Mouse (Mus musculus): ENCODE data around the gene Olfr493. TPM values are rescaled to one million over a fixed set of nuclear protein-coding genes. Genes with fewer than 3 reads are reported as not detected.

Gene Olfr493
- polyA plus RNA-seq (2014; fragmentation: Nextera tagmentation; extraction: Ambion mirVana) = not detected in 2 replicates

GRCm38 (mm10) chr7:108346879-108347278, at the start of gene Olfr493:
TSS of gene Olfr493 (minus strand) at chr7:108346979.
- ATAC-seq (ENCODE audit: low FRiP score) = no peak
- no peak within 1 kb of the TSS for H3K27ac ChIP-seq (ENCODE audit: low read depth, low read length)
- H3K9ac ChIP-seq (ENCODE audit: low read length) = no peak within 1 kb of the TSS
- no peaks in the 10 kb centered on the region for H3K36me3 ChIP-seq (ENCODE audit: control insufficient read depth, insufficient read depth, low read length)
- H3K4me2 ChIP-seq = no peak within 1 kb of the TSS
- no peaks in the 10 kb centered on the region for H3K27me3 ChIP-seq (ENCODE audit: control insufficient read depth, insufficient read depth, low read length)
- DNase-seq (ENCODE audit: low spot score, missing footprints) = no peak
- WGBS = 77% methylated on average over 1 of the region's 1 CpGs
- no peaks in the 10 kb centered on the region for H3K4me1 ChIP-seq (ENCODE audit: control insufficient read depth, insufficient read depth, low read length)
- H3K4me3 ChIP-seq (ENCODE audit: low read depth, low read length) = no peak within 1 kb of the TSS
- no peaks in the 10 kb centered on the region for H3K9me3 ChIP-seq (ENCODE audit: control insufficient read depth, low read length)

GRCm38 (mm10) chr7:108392867-108393266, 46.1 kb upstream of the Olfr493 start, which contains the start of gene Olfr495:
TSS of gene Olfr495 (plus strand) at chr7:108393167.
- 71% methylated on average over 1 of the region's 1 CpGs for WGBS
- no peaks in the 10 kb centered on the region for H3K36me3 ChIP-seq (ENCODE audit: control insufficient read depth, insufficient read depth, low read length)
- DNase-seq (ENCODE audit: low spot score, missing footprints) (no peak), ATAC-seq (ENCODE audit: low FRiP score) (no peak)
- H3K4me2 ChIP-seq = no peak within 1 kb of the TSS
- H3K9me3 ChIP-seq (ENCODE audit: control insufficient read depth, low read length) = no peaks in the 10 kb centered on the region
- H3K27ac ChIP-seq (ENCODE audit: low read depth, low read length) = no peak within 1 kb of the TSS
- no peak within 1 kb of the TSS for H3K9ac ChIP-seq (ENCODE audit: low read length)
- no peaks in the 10 kb centered on the region for H3K4me1 ChIP-seq (ENCODE audit: control insufficient read depth, insufficient read depth, low read length)
- H3K4me3 ChIP-seq (ENCODE audit: low read depth, low read length) = no peak within 1 kb of the TSS
- no peaks in the 10 kb centered on the region for H3K27me3 ChIP-seq (ENCODE audit: control insufficient read depth, insufficient read depth, low read length)

DNA sequence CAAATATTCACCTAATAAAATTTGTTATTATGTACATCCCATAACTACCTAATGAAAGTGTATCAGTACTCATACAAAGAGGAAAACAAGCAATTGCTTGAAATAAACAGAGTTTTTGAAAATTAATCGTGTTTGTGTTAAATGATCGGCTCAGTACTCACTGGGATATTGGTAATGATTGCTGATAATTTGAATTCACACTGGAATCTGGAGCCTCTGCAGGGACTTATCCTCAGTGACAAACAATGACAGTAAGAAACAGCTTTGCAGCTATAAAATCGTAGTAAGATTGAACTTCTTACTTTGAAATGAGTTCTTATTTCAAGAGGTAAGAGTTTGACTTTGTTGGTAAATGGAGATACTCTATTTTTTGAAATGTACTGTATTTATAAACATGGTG, 18.3 kb upstream of the Olfr493 start, which contains the start of gene Olfr494:
Olfr494 (plus strand) TSS at position 301 of the 400 bp plus-strand sequence.
- no peaks in the 10 kb centered on the region for H3K36me3 ChIP-seq (ENCODE audit: control insufficient read depth, insufficient read depth, low read length)
- no peak within 1 kb of the TSS for H3K27ac ChIP-seq (ENCODE audit: low read depth, low read length)
- H3K4me3 ChIP-seq (ENCODE audit: low read depth, low read length) = no peak within 1 kb of the TSS
- DNase-seq (ENCODE audit: low spot score, missing footprints) = no peak
- H3K9me3 ChIP-seq (ENCODE audit: control insufficient read depth, low read length) = no peaks in the 10 kb centered on the region
- no peaks in the 10 kb centered on the region for H3K27me3 ChIP-seq (ENCODE audit: control insufficient read depth, insufficient read depth, low read length)
- H3K4me1 ChIP-seq (ENCODE audit: control insufficient read depth, insufficient read depth, low read length) = no peaks in the 10 kb centered on the region
- no peak within 1 kb of the TSS for H3K4me2 ChIP-seq
- WGBS = 79% methylated on average over 3 of the region's 3 CpGs
- no peak within 1 kb of the TSS for H3K9ac ChIP-seq (ENCODE audit: low read length)
- no peak for ATAC-seq (ENCODE audit: low FRiP score)

GRCm38 (mm10) chr7:108323574-108323973, 23.2 kb downstream of the Olfr493 start, which contains the start of gene Olfr492:
TSS of gene Olfr492 (minus strand) at chr7:108323674.
- ATAC-seq (ENCODE audit: low FRiP score) (no peak), DNase-seq (ENCODE audit: low spot score, missing footprints) (no peak)
- Histone ChIP-seq H3K4me1 (ENCODE audit: control insufficient read depth, insufficient read depth, low read length) (no peaks in the 10 kb centered on the region), H3K27ac (ENCODE audit: low read depth, low read length) (no peak within 1 kb of the TSS), H3K4me3 (ENCODE audit: low read depth, low read length) (no peak within 1 kb of the TSS), H3K9me3 (ENCODE audit: control insufficient read depth, low read length) (no peaks in the 10 kb centered on the region), H3K27me3 (ENCODE audit: control insufficient read depth, insufficient read depth, low read length) (no peaks in the 10 kb centered on the region), H3K4me2 (no peak within 1 kb of the TSS), H3K9ac (ENCODE audit: low read length) (no peak within 1 kb of the TSS), H3K36me3 (ENCODE audit: control insufficient read depth, insufficient read depth, low read length) (no peaks in the 10 kb centered on the region)
- 90% methylated on average over 2 of the region's 2 CpGs for WGBS

DNA sequence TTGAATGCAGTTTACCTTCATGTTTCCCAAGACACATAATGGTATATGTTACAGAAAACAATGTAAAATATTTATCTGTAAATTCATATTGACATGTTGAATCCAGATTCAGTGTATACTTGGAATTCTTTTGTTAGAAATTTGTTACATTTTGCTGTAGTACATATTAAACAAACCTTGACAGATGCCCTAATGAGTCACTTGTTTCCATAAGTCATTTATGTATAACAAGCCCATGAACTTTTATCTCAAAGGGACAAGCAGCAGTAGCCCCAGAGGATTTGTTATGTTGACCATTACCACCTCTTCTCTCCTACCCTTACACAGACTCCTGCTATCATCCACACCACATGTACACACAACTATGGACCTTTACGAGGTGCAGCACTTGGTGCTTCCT, 33.6 kb downstream of the Olfr493 start, which contains the start of gene Olfr491:
Olfr491 (plus strand) TSS at position 301 of the 400 bp plus-strand sequence.
- H3K9me3 ChIP-seq (ENCODE audit: control insufficient read depth, low read length) = no peaks in the 10 kb centered on the region
- DNase-seq (ENCODE audit: low spot score, missing footprints) = no peak
- no peak within 1 kb of the TSS for H3K27ac ChIP-seq (ENCODE audit: low read depth, low read length)
- 68% methylated on average over 1 of the region's 1 CpGs for WGBS
- H3K4me3 ChIP-seq (ENCODE audit: low read depth, low read length) = no peak within 1 kb of the TSS
- H3K9ac ChIP-seq (ENCODE audit: low read length) = no peak within 1 kb of the TSS
- no peaks in the 10 kb centered on the region for H3K4me1 ChIP-seq (ENCODE audit: control insufficient read depth, insufficient read depth, low read length)
- no peaks in the 10 kb centered on the region for H3K27me3 ChIP-seq (ENCODE audit: control insufficient read depth, insufficient read depth, low read length)
- no peaks in the 10 kb centered on the region for H3K36me3 ChIP-seq (ENCODE audit: control insufficient read depth, insufficient read depth, low read length)
- H3K4me2 ChIP-seq = no peak within 1 kb of the TSS
- ATAC-seq (ENCODE audit: low FRiP score) = no peak

Other genes starting within 250 kb of the Olfr493 start
- not detected in 2 replicates for gene Olfr482, start 249.4 kb downstream of the Olfr493 start, polyA plus RNA-seq (2014; fragmentation: Nextera tagmentation; extraction: Ambion mirVana)
- not detected in 2 replicates for gene Olfr483, start 246.1 kb downstream of the Olfr493 start, polyA plus RNA-seq (2014; fragmentation: Nextera tagmentation; extraction: Ambion mirVana)
- not detected in 2 replicates for gene Olfr484, start 219.5 kb downstream of the Olfr493 start, polyA plus RNA-seq (2014; fragmentation: Nextera tagmentation; extraction: Ambion mirVana)
- gene Olfr485, start 187.1 kb downstream of the Olfr493 start, polyA plus RNA-seq (2014; fragmentation: Nextera tagmentation; extraction: Ambion mirVana) = not detected in 2 replicates
- gene Olfr486, start 174.2 kb downstream of the Olfr493 start, polyA plus RNA-seq (2014; fragmentation: Nextera tagmentation; extraction: Ambion mirVana) = not detected in 2 replicates
- not detected in 2 replicates for gene Olfr487, start 132.3 kb downstream of the Olfr493 start, polyA plus RNA-seq (2014; fragmentation: Nextera tagmentation; extraction: Ambion mirVana)
- not detected in 2 replicates for gene Olfr488, start 88.6 kb downstream of the Olfr493 start, polyA plus RNA-seq (2014; fragmentation: Nextera tagmentation; extraction: Ambion mirVana)
- not detected in 2 replicates for gene Olfr490, start 58.0 kb downstream of the Olfr493 start, polyA plus RNA-seq (2014; fragmentation: Nextera tagmentation; extraction: Ambion mirVana)
- gene Olfr491, start 33.5 kb downstream of the Olfr493 start, polyA plus RNA-seq (2014; fragmentation: Nextera tagmentation; extraction: Ambion mirVana) = not detected in 2 replicates
- gene Olfr492, start 23.3 kb downstream of the Olfr493 start, polyA plus RNA-seq (2014; fragmentation: Nextera tagmentation; extraction: Ambion mirVana) = not detected in 2 replicates
- gene Olfr494, start 18.4 kb upstream of the Olfr493 start, polyA plus RNA-seq (2014; fragmentation: Nextera tagmentation; extraction: Ambion mirVana) = not detected in 2 replicates
- not detected in 2 replicates for gene Olfr495, start 46.2 kb upstream of the Olfr493 start, polyA plus RNA-seq (2014; fragmentation: Nextera tagmentation; extraction: Ambion mirVana)
- not detected in 2 replicates for gene Olfr497, start 73.4 kb upstream of the Olfr493 start, polyA plus RNA-seq (2014; fragmentation: Nextera tagmentation; extraction: Ambion mirVana)
- not detected in 2 replicates for gene Olfr498, start 118.3 kb upstream of the Olfr493 start, polyA plus RNA-seq (2014; fragmentation: Nextera tagmentation; extraction: Ambion mirVana)
- not detected in 2 replicates for gene Olfr502, start 178.1 kb upstream of the Olfr493 start, polyA plus RNA-seq (2014; fragmentation: Nextera tagmentation; extraction: Ambion mirVana)
- not detected in 2 replicates for gene Olfr503, start 197.5 kb upstream of the Olfr493 start, polyA plus RNA-seq (2014; fragmentation: Nextera tagmentation; extraction: Ambion mirVana)
- gene Olfr504, start 218.8 kb upstream of the Olfr493 start, polyA plus RNA-seq (2014; fragmentation: Nextera tagmentation; extraction: Ambion mirVana) = not detected in 2 replicates

Measured in midbrain, embryonic 11.5 days (tissue).